Mouse (Mus musculus): ENCODE results near the gene Nek6. TPM values are rescaled to one million over a fixed set of nuclear protein-coding genes. Genes with fewer than 3 reads are reported as not detected.

Gene Nek6
- polyA plus RNA-seq (2015; fragmentation: Nextera tagmentation; extraction: Ambion mirVana), result 63.2 and 72.9 TPM in 2 replicates

- H3K4me2 ChIP-seq (replicated peaks), result peak within 1 kb of the TSS; percentile 78
- H3K27ac ChIP-seq, result peak within 1 kb of the TSS; percentile 79
- H3K27me3 ChIP-seq, result no peaks in the 10 kb centered on the region
- H3K36me3 ChIP-seq, result no peaks in the 10 kb centered on the region
- H3K4me1 ChIP-seq (replicated peaks), result peaks cover 52% of the 10 kb centered on the region
- peak within 1 kb of the TSS; percentile 82 for H3K4me3 ChIP-seq (replicated peaks)
- ATAC-seq, result peak; percentile 84
- WGBS, result under 1% methylated on average over 88 of the region's 90 CpGs
- peak within 1 kb of the TSS; percentile 87 for H3K9ac ChIP-seq (replicated peaks)
- no peaks in the 10 kb centered on the region for H3K9me3 ChIP-seq
Observed at GRCm38 (mm10) chr2:38511487-38512307, at the start of gene Nek6. Gene Nek6 (plus strand): TSS chr2:38511643.

DNA sequence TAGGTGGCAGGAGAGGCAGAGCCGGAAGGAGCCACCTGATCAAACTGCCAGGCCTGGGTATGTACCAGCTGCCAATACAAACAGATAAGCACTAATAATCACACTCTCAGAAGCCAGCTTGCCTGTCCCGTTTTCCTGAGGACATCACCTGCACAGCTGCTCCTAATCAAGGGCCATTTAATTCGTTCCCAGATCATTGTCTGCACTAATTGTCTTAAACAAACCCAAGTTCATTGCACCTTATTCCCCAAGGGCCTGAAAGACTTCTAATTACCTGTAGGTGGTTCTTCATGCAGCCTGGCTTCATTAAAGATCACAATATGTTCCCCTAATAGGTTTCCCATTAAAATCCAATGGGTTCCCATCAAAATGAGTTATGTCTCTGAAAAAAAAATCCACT is 49.1 kb upstream of the Nek6 start:
- H3K27me3 ChIP-seq, result no peaks in the 10 kb centered on the region
- peaks cover 10% of the 10 kb centered on the region; the same call in 1 of the 2 replicates for H3K4me1 ChIP-seq (replicated peaks)
- no peak overlapping the region for H3K4me3 ChIP-seq (replicated peaks)
- no peak overlapping the region for H3K27ac ChIP-seq
- 75% methylated on average over 3 of the region's 3 CpGs for WGBS
- no peak for ATAC-seq
- no peak overlapping the region for H3K9ac ChIP-seq (replicated peaks)
- no peaks in the 10 kb centered on the region for H3K9me3 ChIP-seq
- H3K36me3 ChIP-seq, result no peaks in the 10 kb centered on the region
- H3K4me2 ChIP-seq (replicated peaks), result no peak overlapping the region

GRCm38 (mm10) chr2:38468845-38469244 is 42.6 kb upstream of the Nek6 start:
- Histone ChIP-seq H3K27ac (no peak overlapping the region), H3K9me3 (no peaks in the 10 kb centered on the region), H3K4me1 (replicated peaks) (no peaks in the 10 kb centered on the region), H3K27me3 (no peaks in the 10 kb centered on the region), H3K36me3 (no peaks in the 10 kb centered on the region), H3K4me3 (replicated peaks) (no peak overlapping the region), H3K9ac (replicated peaks) (no peak overlapping the region), H3K4me2 (replicated peaks) (no peak overlapping the region)
- WGBS, result 90% methylated on average over 4 of the region's 4 CpGs
- no peak for ATAC-seq

DNA sequence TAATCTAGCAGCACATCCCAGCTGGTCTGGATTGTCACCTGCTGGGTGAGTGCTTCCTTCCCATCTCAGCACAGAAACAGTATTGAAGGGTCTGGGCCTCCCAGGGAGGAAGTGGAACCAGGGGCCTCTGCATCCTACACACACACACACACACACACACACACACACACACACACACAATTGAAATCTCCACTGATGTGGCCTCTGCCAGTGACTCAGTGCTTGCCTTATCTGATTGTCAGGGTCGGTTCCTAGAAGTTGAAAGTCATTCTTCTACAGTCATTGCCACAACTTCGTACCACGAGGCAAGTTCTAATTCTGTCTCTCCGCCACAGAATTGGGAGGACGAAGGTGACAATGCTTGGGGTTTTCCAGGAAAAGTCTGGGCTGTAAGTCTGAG is 39.7 kb upstream of the Nek6 start:
- H3K27me3 ChIP-seq, result no peaks in the 10 kb centered on the region
- H3K4me3 ChIP-seq (replicated peaks), result no peak overlapping the region
- no peak overlapping the region for H3K9ac ChIP-seq (replicated peaks)
- ATAC-seq, result no peak
- H3K36me3 ChIP-seq, result no peaks in the 10 kb centered on the region
- no peak overlapping the region for H3K27ac ChIP-seq
- H3K4me2 ChIP-seq (replicated peaks), result no peak overlapping the region
- H3K9me3 ChIP-seq, result no peaks in the 10 kb centered on the region
- WGBS, result 90% methylated on average over 5 of the region's 5 CpGs
- no peaks in the 10 kb centered on the region for H3K4me1 ChIP-seq (replicated peaks)

DNA sequence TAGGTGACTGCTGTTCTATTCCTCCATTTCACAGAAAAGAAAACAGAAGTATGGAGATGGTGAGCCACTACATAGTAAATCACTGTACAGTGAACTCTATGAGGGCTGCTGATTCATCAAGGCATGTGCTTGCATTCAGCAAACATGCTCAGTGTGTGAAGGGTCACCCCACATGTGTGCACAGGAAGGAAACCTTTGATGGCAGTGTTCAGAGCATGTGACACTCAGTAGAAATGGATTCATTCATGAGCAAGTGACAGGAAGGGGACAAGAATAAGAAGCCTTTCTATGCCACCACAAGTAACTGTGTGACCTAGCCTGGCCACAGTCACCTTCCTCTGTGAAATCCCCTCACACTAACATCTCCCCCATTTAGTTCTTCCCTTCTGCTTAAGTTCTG is 38.6 kb upstream of the Nek6 start:
- ATAC-seq, result no peak
- no peak overlapping the region for H3K27ac ChIP-seq
- no peak overlapping the region for H3K9ac ChIP-seq (replicated peaks)
- no peaks in the 10 kb centered on the region for H3K27me3 ChIP-seq
- H3K4me2 ChIP-seq (replicated peaks), result no peak overlapping the region
- no peaks in the 10 kb centered on the region for H3K9me3 ChIP-seq
- no peak overlapping the region for H3K4me3 ChIP-seq (replicated peaks)
- no peaks in the 10 kb centered on the region for H3K36me3 ChIP-seq
- peaks cover 5% of the 10 kb centered on the region for H3K4me1 ChIP-seq (replicated peaks)

DNA sequence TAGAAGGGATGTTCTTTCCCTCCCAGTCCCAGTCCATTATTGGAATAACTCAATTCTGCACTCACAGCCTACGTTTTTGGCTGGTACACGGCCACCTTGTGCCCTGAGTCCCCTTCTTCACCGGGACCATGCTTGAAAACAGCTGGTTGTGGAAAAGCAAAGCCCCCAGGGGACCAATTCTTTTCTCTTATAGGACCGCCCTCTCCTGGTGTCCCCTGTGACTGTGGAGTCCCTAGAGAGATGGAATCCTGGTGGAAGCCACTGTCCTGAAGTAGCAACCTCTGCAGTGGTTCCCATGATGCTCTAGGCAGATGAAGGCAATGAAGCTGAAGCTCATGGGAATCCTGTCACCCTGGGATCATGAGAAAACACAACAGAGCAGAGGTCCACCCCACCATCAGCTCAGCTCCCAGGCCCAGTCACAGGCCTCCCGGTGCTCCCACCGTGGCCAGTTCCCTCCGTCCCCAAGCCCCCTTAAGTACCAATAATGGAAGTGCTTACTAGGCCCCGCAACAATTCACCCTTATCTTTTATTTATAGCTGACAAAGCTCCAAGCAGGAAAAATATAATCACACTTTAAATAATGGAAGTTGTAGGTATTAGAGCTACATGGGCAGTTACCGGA is 34.5 kb upstream of the Nek6 start:
- Histone ChIP-seq H3K27ac (no peak overlapping the region), H3K4me3 (replicated peaks) (no peak overlapping the region), H3K9ac (replicated peaks) (no peak overlapping the region), H3K4me2 (replicated peaks) (no peak overlapping the region), H3K9me3 (no peaks in the 10 kb centered on the region), H3K4me1 (replicated peaks) (peaks cover 5% of the 10 kb centered on the region), H3K36me3 (no peaks in the 10 kb centered on the region), H3K27me3 (no peaks in the 10 kb centered on the region)
- ATAC-seq, result no peak
- WGBS, result 73% methylated on average over 9 of the region's 9 CpGs

- H3K4me3 ChIP-seq (replicated peaks), result no peak overlapping the region
- H3K4me2 ChIP-seq (replicated peaks), result no peak overlapping the region
- WGBS, result 82% methylated on average over 9 of the region's 9 CpGs
- no peaks in the 10 kb centered on the region for H3K27me3 ChIP-seq
- H3K4me1 ChIP-seq (replicated peaks), result peaks cover 5% of the 10 kb centered on the region
- no peaks in the 10 kb centered on the region for H3K36me3 ChIP-seq
- ATAC-seq, result no peak
- no peak overlapping the region for H3K27ac ChIP-seq
- no peaks in the 10 kb centered on the region; the same call in 1 of the 2 replicates for H3K9me3 ChIP-seq
- no peak overlapping the region for H3K9ac ChIP-seq (replicated peaks)
Observed at GRCm38 (mm10) chr2:38477497-38477873, 34.0 kb upstream of the Nek6 start.

DNA sequence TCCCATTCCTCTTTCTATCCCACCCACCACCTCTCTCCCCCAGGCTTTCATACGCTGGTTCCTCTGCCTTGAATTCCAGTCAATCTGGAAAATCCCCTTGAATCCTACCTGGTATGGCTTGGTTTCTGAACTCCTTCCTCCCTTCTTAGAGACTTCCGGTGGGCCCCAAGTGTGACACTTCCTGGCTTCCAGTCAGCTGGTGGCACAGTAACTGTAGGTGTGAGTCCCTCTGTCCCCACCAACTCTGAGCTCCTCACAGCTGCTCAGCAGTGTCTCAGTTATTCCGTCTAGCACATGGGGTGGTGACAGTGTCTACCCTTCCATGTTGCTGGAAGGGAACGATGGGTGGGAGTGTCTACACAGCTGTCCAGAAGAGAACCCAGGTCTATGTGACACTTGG is 32.8 kb upstream of the Nek6 start:
- Histone ChIP-seq H3K27me3 (no peaks in the 10 kb centered on the region), H3K4me2 (replicated peaks) (no peak overlapping the region), H3K27ac (no peak overlapping the region), H3K9me3 (no peaks in the 10 kb centered on the region; the same call in 1 of the 2 replicates), H3K36me3 (no peaks in the 10 kb centered on the region), H3K9ac (replicated peaks) (no peak overlapping the region), H3K4me1 (replicated peaks) (peaks cover 5% of the 10 kb centered on the region), H3K4me3 (replicated peaks) (no peak overlapping the region)
- 92% methylated on average over 4 of the region's 4 CpGs for WGBS
- ATAC-seq, result no peak

DNA sequence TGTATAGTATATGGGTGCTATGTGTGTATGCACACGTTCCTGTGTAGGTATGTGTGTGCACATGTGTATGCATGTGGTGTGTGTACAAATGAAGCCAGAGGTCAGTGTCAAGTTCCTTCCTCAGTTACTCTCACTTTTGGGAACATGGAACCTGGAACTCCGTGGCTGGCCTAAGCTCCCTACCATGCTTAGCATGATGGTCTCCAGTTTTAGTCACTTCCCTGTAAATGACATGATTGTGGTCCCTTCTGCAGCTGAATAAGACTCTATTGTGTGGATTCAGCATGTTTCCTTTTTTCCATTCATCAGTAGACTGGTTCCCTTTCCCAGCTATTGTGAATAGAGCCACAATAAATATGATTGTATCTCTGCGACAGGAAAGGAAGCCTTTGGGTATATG is 31.9 kb upstream of the Nek6 start:
- Histone ChIP-seq H3K9ac (replicated peaks) (no peak overlapping the region), H3K9me3 (no peaks in the 10 kb centered on the region; the same call in 1 of the 2 replicates), H3K27me3 (no peaks in the 10 kb centered on the region), H3K27ac (no peak overlapping the region), H3K4me1 (replicated peaks) (peaks cover 5% of the 10 kb centered on the region), H3K4me3 (replicated peaks) (no peak overlapping the region), H3K4me2 (replicated peaks) (no peak overlapping the region), H3K36me3 (no peaks in the 10 kb centered on the region)
- ATAC-seq, result no peak
- 82% methylated on average over 3 of the region's 3 CpGs for WGBS

DNA sequence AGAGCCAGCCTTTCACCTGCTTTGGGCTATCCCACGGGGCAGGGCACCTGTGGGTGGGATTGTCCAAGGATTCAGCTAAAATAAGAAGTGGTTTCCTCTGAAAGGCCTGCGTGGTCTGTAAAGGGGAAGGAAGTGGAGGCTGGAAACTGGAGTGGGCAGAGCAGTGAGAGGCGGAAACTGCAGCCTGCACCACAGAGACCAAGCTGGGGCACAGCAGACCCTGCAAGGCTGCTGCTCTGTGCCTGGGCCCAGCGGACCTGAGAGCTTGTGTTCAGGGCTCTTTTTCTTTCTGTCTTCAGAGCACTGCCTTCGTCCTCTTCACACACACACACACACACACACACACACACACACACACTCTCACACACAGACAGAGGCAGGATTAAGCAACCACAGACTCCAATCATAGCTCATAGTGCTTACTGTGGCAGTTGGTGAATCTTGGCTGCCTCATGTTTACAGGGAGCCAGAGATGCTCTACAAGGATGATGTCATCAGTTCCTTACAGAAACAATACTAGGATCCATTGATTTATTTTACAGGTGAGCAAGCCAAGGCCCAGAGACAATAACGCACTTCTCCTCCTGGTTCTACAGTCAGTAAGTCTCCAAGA is 30.2 kb upstream of the Nek6 start:
- H3K27ac ChIP-seq, result no peak overlapping the region; the same call in 1 of the 2 replicates
- WGBS, result 78% methylated on average over 5 of the region's 6 CpGs
- ATAC-seq, result no peak
- no peaks in the 10 kb centered on the region; the same call in 1 of the 2 replicates for H3K9me3 ChIP-seq
- H3K4me2 ChIP-seq (replicated peaks), result no peak overlapping the region
- H3K36me3 ChIP-seq, result no peaks in the 10 kb centered on the region
- no peak overlapping the region for H3K9ac ChIP-seq (replicated peaks)
- H3K4me3 ChIP-seq (replicated peaks), result no peak overlapping the region
- H3K27me3 ChIP-seq, result no peaks in the 10 kb centered on the region
- peaks cover 5% of the 10 kb centered on the region for H3K4me1 ChIP-seq (replicated peaks)

DNA sequence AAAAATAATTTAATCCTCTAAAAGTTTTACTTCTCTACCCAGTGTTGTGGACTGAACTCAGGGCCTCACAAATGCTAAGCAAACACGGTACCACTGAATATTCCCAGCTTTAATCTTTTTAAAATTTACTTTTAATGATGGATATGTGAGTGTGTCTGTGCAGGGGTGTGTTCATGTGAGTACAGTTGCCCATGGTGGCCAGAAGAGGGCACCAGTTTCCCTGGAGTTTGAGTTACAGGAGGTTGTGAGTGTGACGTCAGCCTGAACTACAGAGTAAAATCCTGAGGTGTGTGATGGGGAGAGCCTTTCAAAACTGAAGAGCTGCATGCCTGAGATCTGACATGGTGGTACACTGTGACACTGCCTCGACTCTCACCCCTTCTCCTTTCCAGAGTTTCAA is 29.3 kb upstream of the Nek6 start:
- Histone ChIP-seq H3K9ac (replicated peaks) (no peak overlapping the region), H3K4me3 (replicated peaks) (no peak overlapping the region), H3K27ac (no peak overlapping the region), H3K4me2 (replicated peaks) (no peak overlapping the region), H3K36me3 (no peaks in the 10 kb centered on the region), H3K9me3 (no peaks in the 10 kb centered on the region; the same call in 1 of the 2 replicates), H3K4me1 (replicated peaks) (peaks cover 2% of the 10 kb centered on the region), H3K27me3 (no peaks in the 10 kb centered on the region)
- 85% methylated on average over 3 of the region's 3 CpGs for WGBS
- no peak for ATAC-seq

GRCm38 (mm10) chr2:38483058-38483704 is 28.3 kb upstream of the Nek6 start:
- Histone ChIP-seq H3K4me3 (replicated peaks) (no peak overlapping the region), H3K27ac (no peak overlapping the region), H3K4me2 (replicated peaks) (no peak overlapping the region), H3K27me3 (no peaks in the 10 kb centered on the region), H3K9me3 (no peaks in the 10 kb centered on the region; the same call in 1 of the 2 replicates), H3K9ac (replicated peaks) (no peak overlapping the region), H3K4me1 (replicated peaks) (no peaks in the 10 kb centered on the region), H3K36me3 (no peaks in the 10 kb centered on the region)
- WGBS, result 90% methylated on average over 7 of the region's 7 CpGs
- ATAC-seq, result no peak
